Mouse (Mus musculus): ENCODE measurements around the gene Epas1.

Epas1 gene

DNA sequence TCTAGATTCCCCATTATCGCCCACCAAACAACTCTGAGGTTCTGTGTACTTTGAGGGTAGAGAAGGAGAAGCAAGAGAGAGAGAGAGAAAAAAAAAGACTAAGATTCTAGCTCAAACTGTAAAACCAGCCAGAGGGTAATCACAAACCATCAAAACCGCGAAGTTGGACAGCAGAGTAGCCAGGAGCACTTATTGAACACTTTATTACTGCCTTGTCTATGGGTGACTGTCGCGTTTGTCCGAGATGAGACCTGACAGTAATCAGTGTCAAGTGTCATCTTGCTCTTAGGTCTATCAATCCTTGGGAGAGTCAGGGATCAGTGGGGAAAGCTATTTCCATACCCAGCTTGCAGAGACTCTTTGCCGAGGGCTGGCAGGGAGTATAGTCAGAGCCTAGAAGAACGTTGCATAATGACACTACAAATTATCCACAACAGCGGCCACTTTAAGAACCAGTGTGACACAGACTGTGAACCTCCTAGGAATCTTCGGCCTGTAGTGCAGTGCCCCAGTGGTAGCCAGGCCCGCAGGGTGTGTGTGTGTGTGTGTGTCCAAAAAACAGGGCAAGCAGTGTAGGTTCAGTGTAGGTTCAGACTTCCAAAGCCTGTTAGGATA is 2.2 kb downstream of the Epas1 start:
- DNase-seq (ENCODE audit: low spot score in 2 of 2): no peak

GRCm38 (mm10) chr17:86757621-86758020 is 4.1 kb downstream of the Epas1 start:
- DNase-seq (ENCODE audit: low spot score in 2 of 2): no peak

DNA sequence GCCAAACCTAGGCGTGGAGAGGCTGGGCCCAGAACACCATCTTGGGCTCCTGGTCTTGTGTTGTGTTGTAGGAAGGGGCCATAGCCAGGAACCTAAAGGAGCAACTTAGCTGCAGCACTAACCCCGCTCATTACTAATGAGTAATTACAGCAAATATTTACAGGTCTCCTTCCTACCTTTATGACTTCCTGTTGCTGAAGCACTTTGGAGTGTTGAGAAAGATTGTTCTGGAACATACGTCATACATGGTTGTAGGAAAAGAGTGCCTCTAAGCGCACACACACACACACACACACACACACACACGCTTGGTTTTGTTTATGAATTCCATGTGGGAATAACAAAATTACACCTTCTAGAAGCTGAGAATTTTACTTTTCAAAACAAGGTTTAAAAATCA is 8.4 kb downstream of the Epas1 start:
- DNase-seq (ENCODE audit: low spot score in 2 of 2): no peak

- DNase-seq (ENCODE audit: low spot score in 2 of 2): no peak
Measured at GRCm38 (mm10) chr17:86762479-86763242, 9.2 kb downstream of the Epas1 start.

- no peak for DNase-seq (ENCODE audit: low spot score in 2 of 2)
Measured at GRCm38 (mm10) chr17:86765762-86766404, 12.4 kb downstream of the Epas1 start.

DNA sequence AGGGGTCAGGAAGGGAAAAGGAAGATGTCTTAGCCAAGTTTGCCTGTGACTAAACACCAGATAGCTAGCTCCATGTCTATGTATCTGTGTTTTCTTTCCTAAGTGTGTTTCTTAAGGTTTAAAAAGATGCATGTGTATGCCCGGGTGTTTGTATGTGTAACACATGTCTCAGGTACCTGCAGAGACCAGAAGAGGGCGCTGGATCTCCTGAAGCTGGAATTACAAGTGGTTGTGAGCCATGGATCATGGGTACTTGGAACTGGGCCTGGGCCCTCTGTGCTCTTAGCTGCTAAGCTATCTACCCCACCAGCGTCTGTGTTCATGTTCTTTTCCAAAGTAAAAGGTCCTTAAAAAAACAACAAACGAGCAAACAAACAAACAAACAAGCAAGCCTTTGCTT is 12.9 kb downstream of the Epas1 start:
- no peak for DNase-seq (ENCODE audit: low spot score in 2 of 2)

DNA sequence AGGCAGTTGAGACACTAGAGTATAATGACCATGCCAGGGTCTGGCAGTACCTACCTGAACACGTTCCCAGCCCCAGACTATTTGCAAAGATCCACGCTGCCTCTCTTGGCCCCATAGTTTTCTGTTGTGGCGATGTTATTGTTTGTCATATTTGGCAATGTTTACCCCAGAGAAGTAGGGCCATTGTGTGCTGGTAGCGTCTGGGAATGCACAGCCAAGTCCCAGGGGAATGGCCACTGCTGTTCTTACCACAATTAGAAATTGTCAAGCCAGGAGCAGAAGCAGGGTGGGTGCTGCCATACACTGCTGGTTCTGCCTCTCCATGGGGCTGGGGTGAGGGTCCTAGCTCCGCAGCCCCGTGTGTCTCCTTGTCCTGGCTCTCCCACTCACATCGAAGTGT is 15.1 kb downstream of the Epas1 start:
- DNase-seq (ENCODE audit: low spot score in 2 of 2): no peak

GRCm38 (mm10) chr17:86769330-86770211 is 16.1 kb downstream of the Epas1 start:
- DNase-seq (ENCODE audit: low spot score in 2 of 2): peak; percentile 45 to 72

DNA sequence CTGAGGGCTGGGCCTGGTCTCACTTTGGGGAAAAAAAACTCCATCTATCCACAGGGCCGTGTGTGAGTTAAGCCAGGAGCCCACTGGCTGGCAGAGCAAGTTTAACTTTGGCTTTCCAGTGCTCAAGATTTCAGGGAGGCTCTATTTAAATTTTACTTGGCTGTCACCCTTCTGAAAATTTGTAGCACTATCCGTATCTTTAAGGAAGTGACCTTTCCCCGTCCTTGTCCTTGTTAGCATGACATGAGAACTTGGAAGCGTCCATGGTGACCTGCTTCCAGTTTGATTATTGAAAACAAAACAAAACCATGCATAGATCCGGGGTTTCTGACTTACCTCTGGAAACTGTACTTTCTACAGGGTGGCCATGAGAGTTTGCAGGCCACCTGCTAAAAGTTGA is 17.3 kb downstream of the Epas1 start:
- no peak for DNase-seq (ENCODE audit: low spot score in 2 of 2)

GRCm38 (mm10) chr17:86772035-86772434 is 18.5 kb downstream of the Epas1 start:
- DNase-seq (ENCODE audit: low spot score in 2 of 2): no peak

DNA sequence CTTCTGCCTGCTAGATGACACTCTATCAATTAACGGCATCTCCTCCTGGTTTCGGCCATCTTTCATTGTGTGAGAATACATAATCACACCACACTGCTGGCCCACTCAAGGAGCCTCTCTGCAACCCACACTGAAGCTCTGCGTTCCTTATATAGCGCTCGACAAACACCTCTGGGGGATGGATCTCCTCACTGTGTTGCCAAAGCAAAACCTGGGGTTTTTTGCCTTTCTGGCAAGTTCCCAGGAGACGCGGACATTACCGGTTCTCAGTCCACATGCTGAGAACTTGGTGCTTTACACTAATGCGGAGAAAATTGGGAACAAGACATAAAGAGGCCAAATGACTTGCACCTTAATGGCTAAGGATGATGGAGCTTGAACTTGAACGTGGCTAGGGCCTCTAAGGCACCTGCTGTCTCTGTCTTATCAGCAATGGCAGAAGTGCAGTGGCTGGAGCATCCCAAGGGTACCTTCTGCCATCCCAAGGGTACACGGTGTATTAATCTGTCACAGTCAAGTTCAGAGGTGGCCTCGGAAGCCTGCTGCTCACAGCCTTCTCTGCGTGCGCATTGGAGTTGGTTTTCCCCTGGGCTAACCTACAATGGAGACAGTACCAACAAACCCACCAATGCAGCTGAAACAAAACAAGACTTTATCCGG is 19.6 kb downstream of the Epas1 start:
- no peak for DNase-seq (ENCODE audit: low spot score in 2 of 2)

GRCm38 (mm10) chr17:86776538-86776937 is 23.0 kb downstream of the Epas1 start:
- peak in 1 of 2 experiments; percentile 24 for DNase-seq (ENCODE audit: low spot score in 2 of 2)

DNA sequence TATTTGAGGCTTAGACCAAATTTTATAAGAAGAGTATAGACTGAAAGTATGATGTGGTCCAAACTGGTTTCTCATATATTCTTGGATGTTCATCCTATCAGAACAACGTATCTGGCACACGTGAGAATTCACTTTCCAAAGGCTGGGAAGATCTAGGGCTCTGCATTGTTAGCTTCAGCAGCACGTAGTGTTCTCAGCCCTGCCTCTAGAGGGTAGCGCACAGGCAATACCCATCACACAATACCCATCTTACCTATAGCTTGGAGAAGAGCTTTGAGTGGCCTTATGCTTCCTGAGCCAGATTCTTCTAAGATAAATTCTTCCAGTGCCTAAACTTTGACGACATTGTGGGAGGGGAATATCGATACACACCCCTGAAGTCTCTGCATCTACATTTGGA is 24.6 kb downstream of the Epas1 start:
- no peak for DNase-seq (ENCODE audit: low spot score in 2 of 2)

- DNase-seq (ENCODE audit: low spot score in 2 of 2): no peak
Measured at GRCm38 (mm10) chr17:86779191-86780130, 26.0 kb downstream of the Epas1 start.

DNA sequence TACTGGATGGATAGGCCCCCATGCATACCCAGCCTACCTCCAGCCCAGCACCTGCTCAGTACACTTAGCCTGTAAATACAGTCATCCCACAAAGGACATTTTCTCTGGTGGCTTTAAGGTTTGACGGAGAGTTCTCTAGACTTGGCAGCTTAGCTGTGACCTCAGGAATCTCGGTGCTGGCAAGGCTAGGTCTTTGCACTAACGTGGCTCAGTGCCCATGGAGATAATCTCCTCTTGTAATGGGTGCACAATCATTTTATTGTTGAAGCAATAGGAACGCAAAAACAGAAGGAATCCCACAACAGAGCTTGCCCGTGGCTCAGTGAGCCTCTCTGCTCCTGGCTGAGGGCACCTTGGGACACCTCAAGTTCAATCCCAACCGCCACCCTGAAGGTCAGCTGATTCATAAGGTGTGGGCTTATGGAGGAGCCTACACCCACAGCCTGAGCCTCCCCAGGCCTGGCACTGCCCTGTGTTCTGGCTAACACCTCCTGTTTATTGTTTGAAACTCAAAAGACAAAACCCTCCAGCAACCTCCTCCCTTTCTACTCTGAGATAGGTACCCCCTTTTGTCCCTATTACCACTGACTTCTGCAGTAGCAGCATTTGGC is 27.3 kb downstream of the Epas1 start:
- DNase-seq (ENCODE audit: low spot score in 2 of 2): no peak

DNA sequence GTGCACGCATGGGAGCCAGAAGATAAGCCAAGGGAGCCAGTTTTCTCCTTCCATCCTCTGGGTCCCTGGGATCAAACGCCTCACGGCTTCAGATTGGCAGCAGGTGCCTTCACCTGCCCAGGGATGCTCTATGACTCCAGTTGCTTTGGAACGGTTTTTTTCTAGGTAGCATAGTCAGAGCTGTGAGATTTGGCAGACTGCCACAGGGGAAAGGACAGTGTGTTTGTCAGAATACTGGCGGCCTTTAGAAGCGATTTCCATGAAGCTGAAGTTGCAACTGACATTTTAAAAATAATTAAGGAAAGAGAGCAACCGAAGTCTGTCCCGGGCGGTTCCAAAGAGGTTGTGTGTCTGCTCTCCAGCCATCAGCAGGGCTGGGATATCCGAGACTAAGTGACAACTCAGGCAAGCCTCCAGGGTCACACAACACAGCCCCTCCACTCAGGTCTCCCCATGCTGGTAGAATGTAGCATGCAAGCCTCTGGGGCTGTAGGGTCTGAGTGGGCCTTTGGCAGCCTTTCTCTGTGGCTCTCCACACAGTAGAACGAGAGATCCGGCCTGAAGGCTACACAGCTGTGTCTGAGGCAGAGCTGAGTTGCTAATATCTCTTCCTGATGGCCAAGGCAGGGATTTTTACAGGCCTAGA is 28.4 kb downstream of the Epas1 start:
- no peak for DNase-seq (ENCODE audit: low spot score in 2 of 2)

- no peak for DNase-seq (ENCODE audit: low spot score in 2 of 2)
Measured at GRCm38 (mm10) chr17:86784405-86784977, 31.0 kb downstream of the Epas1 start.

DNA sequence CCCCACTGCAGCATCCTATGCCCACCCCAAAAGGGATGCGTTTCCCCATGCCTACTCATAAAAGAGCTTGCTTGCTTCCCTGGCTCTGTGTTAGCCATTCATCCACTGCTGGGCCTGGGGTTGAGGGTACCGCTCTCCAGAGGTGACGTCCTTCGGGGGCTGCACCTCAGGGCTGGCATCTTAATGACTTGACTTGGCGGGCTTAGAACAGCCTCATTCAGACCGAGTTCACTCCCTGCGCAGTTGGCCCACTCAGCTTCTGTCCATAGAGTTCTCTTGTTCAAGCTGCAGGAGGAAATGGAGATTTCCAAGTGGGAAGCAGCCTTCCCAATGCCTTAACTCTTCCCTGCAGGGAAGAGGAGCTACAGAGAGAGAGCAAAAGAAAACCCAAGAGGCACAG is 32.1 kb downstream of the Epas1 start:
- no peak for DNase-seq (ENCODE audit: low spot score in 2 of 2)

- DNase-seq (ENCODE audit: low spot score in 2 of 2): no peak
Measured at GRCm38 (mm10) chr17:86786496-86786895, 33.0 kb downstream of the Epas1 start.
